Mouse (Mus musculus) heart, adult 18-20 months (tissue): ENCODE measurements around the gene Smad1. TPM values are rescaled to one million over a fixed set of nuclear protein-coding genes. Genes with fewer than 3 reads are reported as not detected.

Experiments
- DNase-seq, 2 experiments: peaks; one replicate each; pipeline ENCODE4 v3.0.0; 2021 to 2022; ENCODE audit warnings: mixed read lengths in 1 of 2
- total RNA-seq, 2 experiments: library from RNA; stranded (reverse); gene quantifications; 2 replicates each; pipeline ENCODE4 v1.2.3; 2021

The Smad1 gene
- total RNA-seq, 2 experiments from 2014 or later, result 13.2 to 14.7 TPM

DNA sequence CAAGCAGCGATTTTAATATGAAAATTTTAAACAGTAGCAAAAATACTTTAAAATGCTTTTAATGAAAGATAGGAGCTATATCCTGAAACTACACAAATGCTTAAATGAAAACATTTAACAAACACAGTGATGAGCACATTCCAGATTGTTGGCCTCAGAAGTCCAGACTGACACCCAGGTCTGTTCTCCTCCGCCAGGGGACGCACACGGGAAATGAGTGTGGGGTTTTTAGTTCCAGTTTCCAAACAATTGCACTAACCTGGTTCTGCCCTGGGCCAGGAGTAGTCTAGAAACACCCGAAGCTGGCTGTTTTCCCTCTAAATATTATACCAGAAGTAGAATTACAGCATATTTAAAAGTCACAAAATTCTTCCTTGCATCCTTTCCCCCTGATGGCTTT is 99.6 kb downstream of the Smad1 start:
- peak; percentile 24 to 44 for DNase-seq

DNA sequence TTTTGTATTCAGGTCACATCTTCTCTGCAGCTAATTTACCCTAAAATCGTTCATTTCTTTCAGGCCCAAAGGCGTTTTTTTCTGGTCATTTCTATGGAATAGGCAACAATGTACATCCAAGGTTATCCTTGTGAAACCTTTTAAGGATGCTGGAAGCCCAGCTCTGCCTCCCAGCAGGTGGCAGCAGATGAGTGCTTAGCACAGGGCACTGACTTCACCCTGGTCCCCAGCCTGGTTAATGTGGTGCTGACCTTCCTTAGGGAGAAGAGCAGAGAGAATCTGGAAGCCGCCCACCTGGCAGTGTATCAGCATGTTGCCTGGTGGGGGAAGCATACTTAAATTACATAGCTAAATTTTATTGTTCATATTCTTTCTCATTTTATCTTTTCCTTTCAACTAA is 101.6 kb downstream of the Smad1 start:
- DNase-seq, result peak; percentile 67 to 81

- no peak for DNase-seq
Observed at GRCm38 (mm10) chr8:79295276-79296105, 103.8 kb downstream of the Smad1 start.

- DNase-seq, result peak; percentile 96 to 99
Observed at GRCm38 (mm10) chr8:79294610-79295275, 104.6 kb downstream of the Smad1 start, which contains the start of gene Mmaa. Gene Mmaa, minus strand, starts transcription at chr8:79294937.

DNA sequence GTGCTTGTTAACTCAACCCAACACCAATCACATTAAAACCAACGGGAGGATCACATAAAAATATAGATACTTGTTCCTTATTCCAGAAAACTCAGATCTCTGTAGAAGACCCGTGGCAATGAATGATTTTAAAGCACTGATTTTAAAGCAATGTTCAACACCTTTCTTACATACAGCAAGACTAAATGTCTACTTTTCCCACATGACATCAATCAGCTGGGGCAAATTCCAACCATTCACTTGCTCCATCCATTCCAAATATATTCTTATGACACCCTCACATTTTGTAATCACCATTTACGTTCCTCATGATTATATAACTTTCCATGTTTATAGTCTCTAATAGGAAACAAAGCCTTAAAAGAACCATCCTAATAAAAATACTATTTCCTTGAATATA is 105.5 kb downstream of the Smad1 start:
- no peak for DNase-seq

GRCm38 (mm10) chr8:79292712-79293264 is 106.5 kb downstream of the Smad1 start:
- DNase-seq, result no peak

- DNase-seq, result peak; percentile 9 to 26
Observed at GRCm38 (mm10) chr8:79289592-79289991, 109.7 kb downstream of the Smad1 start.

DNA sequence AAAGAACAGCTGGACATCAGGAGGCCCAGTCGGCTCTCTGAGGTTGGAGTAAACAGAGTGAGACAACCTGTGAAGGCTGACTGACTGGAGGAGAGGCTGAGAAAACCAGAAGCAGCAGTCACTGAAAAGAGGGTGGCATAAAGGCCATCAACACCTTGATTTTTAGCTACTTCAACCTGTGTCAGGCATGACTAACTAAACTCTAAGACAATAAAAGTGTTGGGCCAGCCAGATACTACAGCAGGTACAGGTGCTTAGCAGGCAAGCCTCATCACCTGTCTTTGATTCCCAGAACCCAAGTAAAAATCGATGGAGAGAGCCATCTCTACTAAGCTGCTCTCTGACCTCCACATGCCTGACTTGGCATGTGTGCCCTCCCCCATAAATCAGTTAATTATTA is 110.6 kb downstream of the Smad1 start:
- DNase-seq, result no peak

Other genes with a start within 250 kb of the Smad1 start
- not detected for gene 1700011L22Rik, start 150.9 kb downstream of the Smad1 start, total RNA-seq
- gene Mmaa, start 104.6 kb downstream of the Smad1 start, total RNA-seq, result 10 to 100 TPM; 39.9 to 44.5 TPM
- gene Otud4, start 240.1 kb upstream of the Smad1 start, total RNA-seq, result 10 to 100 TPM; 45.5 to 46.7 TPM